Mouse (Mus musculus): Measurements from ENCODE around the gene Rnf224. TPM values are rescaled to one million over a fixed set of nuclear protein-coding genes. Genes with fewer than 3 reads are reported as not detected.

Rnf224 gene
- polyA plus RNA-seq, 1 experiment from 2014 or later: not detected

DNA sequence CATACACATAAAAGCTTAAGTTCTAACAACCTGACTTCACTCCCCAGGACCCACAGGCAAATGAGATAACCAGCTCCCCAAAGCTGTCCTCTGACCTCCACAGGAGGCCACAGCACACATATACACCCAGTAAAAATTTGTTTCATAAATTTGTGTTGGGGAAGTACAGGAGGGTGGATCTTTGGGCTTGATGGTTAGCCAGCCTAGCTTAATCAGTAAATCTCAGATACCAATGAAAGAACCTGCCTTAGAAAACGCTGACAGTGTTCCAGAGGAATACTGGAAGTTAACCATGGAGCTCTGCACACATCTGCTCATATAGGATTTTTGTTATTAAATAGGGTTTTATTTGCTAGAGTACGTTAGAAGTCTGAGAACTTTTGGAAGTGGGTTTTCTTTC lies 18.9 kb downstream of the Rnf224 start:
- Histone ChIP-seq H3K4me1 (ENCODE audit: control insufficient read depth, insufficient read depth, low read length) (no peaks in the 10 kb centered on the region), H3K9ac (ENCODE audit: low read length) (no peak overlapping the region), H3K27me3 (ENCODE audit: control insufficient read depth, insufficient read depth, low read length) (no peaks in the 10 kb centered on the region), H3K4me2 (ENCODE audit: low read depth, severe bottlenecking) (no peak overlapping the region), H3K27ac (replicated peaks; ENCODE audit: low read depth, low read length) (no peak overlapping the region), H3K4me3 (ENCODE audit: low read depth, low read length) (no peak overlapping the region), H3K36me3 (ENCODE audit: control insufficient read depth, insufficient read depth, low read length) (peaks cover 2% of the 10 kb centered on the region; the same call in 1 of the 2 replicates), H3K9me3 (ENCODE audit: control insufficient read depth, low read length) (no peaks in the 10 kb centered on the region)
- DNase-seq (ENCODE audit: low spot score) (no peak), ATAC-seq (ENCODE audit: insufficient number of reproducible peaks, low FRiP score, low TSS enrichment, low read depth) (no peak)
- WGBS: 60% methylated on average over 2 of the region's 2 CpGs

DNA sequence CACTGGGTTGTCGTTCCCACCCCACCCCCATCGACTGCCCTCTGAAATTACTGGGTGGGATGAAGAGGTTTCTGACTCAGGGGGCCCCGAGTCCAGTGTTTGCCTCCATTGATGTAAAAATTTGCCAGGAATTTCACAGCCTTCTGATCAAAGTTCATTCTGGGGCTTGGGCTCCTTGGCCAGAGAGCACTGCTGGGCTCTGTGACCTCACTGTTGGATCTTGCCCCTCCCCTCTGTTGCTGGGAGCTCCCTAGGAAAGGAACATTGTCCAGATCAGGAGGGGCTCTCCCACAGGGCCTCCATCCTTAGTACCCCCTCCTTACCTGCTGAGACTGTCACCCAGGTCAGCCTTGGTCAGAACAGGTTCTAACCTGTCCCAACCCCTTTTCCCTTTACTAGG lies 22.1 kb downstream of the Rnf224 start, which contains the start of gene Stpg3:
TSS of gene Stpg3 (minus strand) at position 194 of the 400 bp plus-strand sequence.
- Histone ChIP-seq H3K4me2 (ENCODE audit: low read depth, severe bottlenecking) (no peak within 1 kb of the TSS), H3K4me3 (ENCODE audit: low read depth, low read length) (no peak within 1 kb of the TSS)

GRCm38 (mm10) chr2:25213266-25213865 lies 23.2 kb downstream of the Rnf224 start:
- H3K4me3 ChIP-seq (ENCODE audit: low read depth, low read length): no peak overlapping the region
- ATAC-seq (ENCODE audit: insufficient number of reproducible peaks, low FRiP score, low TSS enrichment, low read depth) (no peak), DNase-seq (ENCODE audit: low spot score) (no peak)
- no peak overlapping the region for H3K27ac ChIP-seq (replicated peaks; ENCODE audit: low read depth, low read length)
- no peaks in the 10 kb centered on the region for H3K27me3 ChIP-seq (ENCODE audit: control insufficient read depth, insufficient read depth, low read length)
- no peak overlapping the region for H3K4me2 ChIP-seq (ENCODE audit: low read depth, severe bottlenecking)
- H3K36me3 ChIP-seq (ENCODE audit: control insufficient read depth, insufficient read depth, low read length): 0 out of 2 replicates have a peak, but pooled peaks cover 2% of the 10 kb centered on the region
- no peak overlapping the region for H3K9ac ChIP-seq (ENCODE audit: low read length)
- H3K4me1 ChIP-seq (ENCODE audit: control insufficient read depth, insufficient read depth, low read length): peaks cover 10% of the 10 kb centered on the region
- no peaks in the 10 kb centered on the region for H3K9me3 ChIP-seq (ENCODE audit: control insufficient read depth, low read length)
- 65% methylated on average over 23 of the region's 23 CpGs for WGBS

More for the DNA sequence above, 22.1 kb downstream of the Rnf224 start, which contains the start of gene Stpg3:
- Histone ChIP-seq H3K4me1 (ENCODE audit: control insufficient read depth, insufficient read depth, low read length) (peaks cover 10% of the 10 kb centered on the region), H3K36me3 (ENCODE audit: control insufficient read depth, insufficient read depth, low read length) (no peaks in the 10 kb centered on the region), H3K27me3 (ENCODE audit: control insufficient read depth, insufficient read depth, low read length) (no peaks in the 10 kb centered on the region), H3K9ac (ENCODE audit: low read length) (no peak within 1 kb of the TSS), H3K27ac (replicated peaks; ENCODE audit: low read depth, low read length) (no peak within 1 kb of the TSS), H3K9me3 (ENCODE audit: control insufficient read depth, low read length) (no peaks in the 10 kb centered on the region)
- ATAC-seq (ENCODE audit: insufficient number of reproducible peaks, low FRiP score, low TSS enrichment, low read depth): no peak
- 82% methylated on average over 3 of the region's 3 CpGs for WGBS
- DNase-seq (ENCODE audit: low spot score): no peak

DNA sequence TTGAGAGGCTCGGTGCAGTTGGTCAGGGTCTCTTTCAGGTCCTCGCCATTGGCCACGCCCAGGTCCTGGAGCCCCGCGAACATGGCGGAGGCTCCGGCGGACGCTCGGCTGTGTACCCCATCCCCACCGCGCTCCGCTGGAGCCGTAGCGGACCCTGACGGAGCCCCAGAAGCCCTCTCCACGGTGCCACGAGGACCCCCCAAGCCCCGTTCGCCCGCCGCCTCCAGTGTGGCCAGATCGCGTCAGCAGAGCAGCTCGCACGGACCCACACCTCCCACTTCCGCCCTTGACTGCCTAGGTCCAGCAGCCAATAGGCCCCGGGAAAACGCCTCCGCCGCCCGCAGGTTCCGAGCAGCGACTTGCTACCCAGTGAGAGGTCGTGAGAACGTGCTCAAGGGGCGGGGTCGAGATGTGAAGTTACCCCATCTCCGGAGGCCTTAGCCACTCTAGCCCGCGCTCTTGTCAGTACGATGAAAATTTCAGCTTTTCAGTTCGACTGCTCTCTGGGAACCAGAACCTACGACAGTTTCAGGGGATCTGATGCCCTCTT lies 25.4 kb downstream of the Rnf224 start, which contains the start of gene Nelfb:
TSS of gene Nelfb (minus strand) at position 369 of the 550 bp plus-strand sequence.
- Histone ChIP-seq H3K9me3 (ENCODE audit: control insufficient read depth, low read length) (no peaks in the 10 kb centered on the region), H3K27ac (replicated peaks; ENCODE audit: low read depth, low read length) (peak within 1 kb of the TSS; percentile 83), H3K9ac (ENCODE audit: low read length) (peak within 1 kb of the TSS; percentile 85), H3K4me1 (ENCODE audit: control insufficient read depth, insufficient read depth, low read length) (peaks cover 10% of the 10 kb centered on the region), H3K36me3 (ENCODE audit: control insufficient read depth, insufficient read depth, low read length) (peaks cover 7% of the 10 kb centered on the region; the same call in 1 of the 2 replicates), H3K4me2 (ENCODE audit: low read depth, severe bottlenecking) (peak within 1 kb of the TSS; percentile 92), H3K4me3 (ENCODE audit: low read depth, low read length) (peak within 1 kb of the TSS; percentile 91), H3K27me3 (ENCODE audit: control insufficient read depth, insufficient read depth, low read length) (no peaks in the 10 kb centered on the region)
- ATAC-seq (ENCODE audit: insufficient number of reproducible peaks, low FRiP score, low TSS enrichment, low read depth) (peak; percentile 92), DNase-seq (ENCODE audit: low spot score) (peak; percentile 95)
- under 1% methylated on average over 44 of the region's 44 CpGs for WGBS

DNA sequence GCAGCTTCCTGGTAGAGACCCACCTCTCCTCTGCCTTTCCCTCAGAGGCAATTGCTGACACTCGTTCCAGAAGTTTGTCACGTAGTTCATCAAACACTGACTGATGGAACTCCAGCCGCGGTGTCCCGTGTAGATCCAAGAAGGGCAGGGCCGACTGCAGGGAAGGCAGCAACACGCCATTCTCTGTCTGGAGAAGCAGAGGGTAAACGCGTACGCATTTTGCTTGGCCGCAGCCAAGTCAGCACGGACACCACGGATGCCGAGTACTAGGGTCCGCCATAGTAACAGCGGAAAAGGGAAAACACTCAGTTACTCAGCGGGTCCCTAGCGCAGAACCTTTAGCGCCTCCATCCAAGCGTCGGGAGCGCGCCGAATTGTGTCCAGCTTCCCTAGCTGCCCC lies 25.9 kb downstream of the Rnf224 start:
- peaks cover 10% of the 10 kb centered on the region for H3K36me3 ChIP-seq (ENCODE audit: control insufficient read depth, insufficient read depth, low read length)
- no peak; the same call in 1 of the 2 replicates for ATAC-seq (ENCODE audit: insufficient number of reproducible peaks, low FRiP score, low TSS enrichment, low read depth)

DNA sequence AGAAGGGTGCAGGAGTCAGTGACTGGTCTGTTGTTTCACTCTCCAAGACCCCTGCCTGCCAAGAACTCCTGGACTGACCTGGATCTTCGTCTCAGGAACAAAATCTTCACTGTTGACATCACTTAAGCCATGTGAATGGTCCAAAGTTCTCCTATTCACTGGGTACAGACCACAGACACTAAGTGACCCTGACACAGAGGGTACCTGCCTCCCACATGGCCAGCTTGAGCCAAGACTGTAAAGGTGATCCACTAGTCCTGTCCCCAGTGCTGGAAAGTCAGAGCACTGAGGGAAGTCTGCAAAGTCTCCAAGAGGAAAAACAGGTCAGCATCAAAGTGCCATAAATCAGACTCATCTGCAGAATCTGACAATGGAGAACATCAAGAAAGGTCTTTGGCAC lies 29.0 kb downstream of the Rnf224 start:
- Histone ChIP-seq H3K4me3 (ENCODE audit: low read depth, low read length) (no peak overlapping the region), H3K9me3 (ENCODE audit: control insufficient read depth, low read length) (no peaks in the 10 kb centered on the region), H3K4me2 (ENCODE audit: low read depth, severe bottlenecking) (no peak overlapping the region), H3K36me3 (ENCODE audit: control insufficient read depth, insufficient read depth, low read length) (peaks cover 27% of the 10 kb centered on the region), H3K27me3 (ENCODE audit: control insufficient read depth, insufficient read depth, low read length) (no peaks in the 10 kb centered on the region), H3K27ac (replicated peaks; ENCODE audit: low read depth, low read length) (no peak overlapping the region), H3K9ac (ENCODE audit: low read length) (no peak overlapping the region), H3K4me1 (ENCODE audit: control insufficient read depth, insufficient read depth, low read length) (peaks cover 10% of the 10 kb centered on the region)
- no peak for ATAC-seq (ENCODE audit: insufficient number of reproducible peaks, low FRiP score, low TSS enrichment, low read depth)
- no peak for DNase-seq (ENCODE audit: low spot score)
- 75% methylated on average over 1 of the region's 1 CpGs for WGBS

More for the DNA sequence above, 25.9 kb downstream of the Rnf224 start:
- no peaks in the 10 kb centered on the region for H3K9me3 ChIP-seq (ENCODE audit: control insufficient read depth, low read length)
- H3K27me3 ChIP-seq (ENCODE audit: control insufficient read depth, insufficient read depth, low read length): no peaks in the 10 kb centered on the region
- under 1% methylated on average over 24 of the region's 24 CpGs for WGBS
- H3K27ac ChIP-seq (replicated peaks; ENCODE audit: low read depth, low read length): peak overlapping the region; percentile 83
- peaks cover 10% of the 10 kb centered on the region for H3K4me1 ChIP-seq (ENCODE audit: control insufficient read depth, insufficient read depth, low read length)
- DNase-seq (ENCODE audit: low spot score): no peak
- peak overlapping the region; percentile 85 for H3K9ac ChIP-seq (ENCODE audit: low read length)
- H3K4me3 ChIP-seq (ENCODE audit: low read depth, low read length): peak overlapping the region; percentile 91
- H3K4me2 ChIP-seq (ENCODE audit: low read depth, severe bottlenecking): peak overlapping the region; percentile 92

DNA sequence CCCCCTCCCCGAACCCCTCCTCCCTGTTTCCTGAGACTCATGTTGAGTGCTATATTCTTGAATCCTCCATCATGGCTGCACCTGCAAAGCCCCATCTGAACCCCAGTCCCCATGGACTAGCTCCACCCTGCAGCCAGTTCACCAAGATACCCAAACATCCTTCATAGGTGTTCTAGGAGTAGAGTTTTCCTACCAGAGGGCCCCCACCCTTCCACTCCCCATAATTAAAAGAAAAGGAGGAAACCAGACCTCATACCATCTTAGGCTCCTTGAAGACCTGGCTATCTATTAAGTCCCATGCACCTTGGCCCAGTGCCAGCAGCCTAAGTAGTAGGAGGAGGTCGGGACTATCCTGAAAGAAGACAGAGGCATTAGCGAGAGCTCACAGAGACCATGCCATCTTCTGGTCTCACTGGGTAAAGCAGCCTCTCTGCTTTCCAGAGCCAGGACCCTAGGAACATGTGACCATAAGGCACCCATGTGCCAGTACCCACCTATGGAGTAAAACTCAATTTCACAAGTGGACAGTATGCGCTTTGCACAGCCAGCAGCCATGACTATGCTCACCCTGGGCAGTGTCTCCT lies 32.9 kb downstream of the Rnf224 start:
- DNase-seq (ENCODE audit: low spot score): no peak
- H3K4me2 ChIP-seq (ENCODE audit: low read depth, severe bottlenecking): no peak overlapping the region
- no peak overlapping the region for H3K27ac ChIP-seq (replicated peaks; ENCODE audit: low read depth, low read length)
- H3K4me1 ChIP-seq (ENCODE audit: control insufficient read depth, insufficient read depth, low read length): no peaks in the 10 kb centered on the region
- ATAC-seq (ENCODE audit: insufficient number of reproducible peaks, low FRiP score, low TSS enrichment, low read depth): no peak
- H3K4me3 ChIP-seq (ENCODE audit: low read depth, low read length): no peak overlapping the region
- no peaks in the 10 kb centered on the region for H3K9me3 ChIP-seq (ENCODE audit: control insufficient read depth, low read length)
- peaks cover 45% of the 10 kb centered on the region for H3K36me3 ChIP-seq (ENCODE audit: control insufficient read depth, insufficient read depth, low read length)
- WGBS: 77% methylated on average over 4 of the region's 4 CpGs
- H3K9ac ChIP-seq (ENCODE audit: low read length): no peak overlapping the region
- H3K27me3 ChIP-seq (ENCODE audit: control insufficient read depth, insufficient read depth, low read length): no peaks in the 10 kb centered on the region

DNA sequence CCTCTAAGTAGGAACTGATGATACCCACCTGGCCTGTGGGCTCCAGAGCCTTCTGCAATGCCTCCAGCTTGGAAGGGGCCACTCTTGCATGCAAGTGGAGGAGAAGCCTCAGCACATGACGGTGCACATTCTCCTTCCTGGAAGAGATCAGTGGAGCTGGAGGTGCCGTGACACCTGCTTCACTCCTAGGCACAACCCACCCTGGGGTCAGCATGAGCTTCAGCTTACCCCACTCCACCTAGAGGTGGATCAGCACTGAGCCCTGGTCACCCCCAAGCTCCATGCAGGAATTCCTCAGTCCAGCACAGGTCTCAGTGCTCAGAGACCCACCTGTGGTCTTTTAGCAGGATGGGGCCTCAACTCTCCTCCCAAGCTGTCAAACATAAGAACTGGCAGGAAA lies 36.0 kb downstream of the Rnf224 start:
- H3K9ac ChIP-seq (ENCODE audit: low read length): no peak overlapping the region
- H3K4me1 ChIP-seq (ENCODE audit: control insufficient read depth, insufficient read depth, low read length): peaks cover 5% of the 10 kb centered on the region; the same call in 1 of the 2 replicates
- no peak for DNase-seq (ENCODE audit: low spot score)
- H3K4me3 ChIP-seq (ENCODE audit: low read depth, low read length): no peak overlapping the region
- no peak overlapping the region for H3K27ac ChIP-seq (replicated peaks; ENCODE audit: low read depth, low read length)
- peaks cover 36% of the 10 kb centered on the region for H3K36me3 ChIP-seq (ENCODE audit: control insufficient read depth, insufficient read depth, low read length)
- peaks cover 8% of the 10 kb centered on the region for H3K27me3 ChIP-seq (ENCODE audit: control insufficient read depth, insufficient read depth, low read length)
- 91% methylated on average over 2 of the region's 2 CpGs for WGBS
- H3K9me3 ChIP-seq (ENCODE audit: control insufficient read depth, low read length): no peaks in the 10 kb centered on the region
- no peak overlapping the region for H3K4me2 ChIP-seq (ENCODE audit: low read depth, severe bottlenecking)
- ATAC-seq (ENCODE audit: insufficient number of reproducible peaks, low FRiP score, low TSS enrichment, low read depth): no peak

All from limb, embryonic 11.5 days (tissue).